Comparison of ENCODE assay signal across 11 mouse cellular contexts in the genomic region with DNA sequence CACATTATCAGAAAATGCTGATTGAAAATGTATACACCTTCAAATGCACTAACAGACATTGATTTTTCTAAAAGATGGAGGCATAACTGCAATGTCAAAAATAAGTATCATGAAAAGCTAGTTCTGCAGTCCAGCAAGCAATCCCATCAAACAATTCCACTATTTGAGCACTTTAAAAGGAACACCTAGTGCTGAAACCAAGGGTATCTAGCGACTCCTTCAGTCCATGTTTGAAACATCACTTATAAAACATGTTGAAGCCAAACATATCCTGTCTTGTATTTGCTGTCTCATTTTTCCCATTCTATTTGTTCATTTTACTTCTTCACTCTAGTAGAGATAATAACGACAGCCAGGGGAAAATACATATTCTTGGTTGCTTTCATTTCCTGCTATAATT. TPM values are rescaled to one million over a fixed set of nuclear protein-coding genes. Genes with fewer than 3 reads are reported as not detected.
DNase-seq lines count a peak whose midpoint lies in the region; ATAC-seq and TF ChIP-seq lines count a peak whose summit lies in the region.
"Had no signal": no experiment of that assay in that cellular context is flagged by ENCODE, and none has a peak within 500 bp of the region (broad histone marks: within the 10 kb centered on the region; RNA-seq: fewer than 3 reads in every experiment).

No protein-coding gene starts in this region.

- no peaks in the 10 kb centered on the region for H3K9me3 ChIP-seq in hindbrain, embryonic 11.5 days (ENCODE audit: control insufficient read depth, low read length)
- H3K9me3 ChIP-seq in hindbrain, embryonic 10.5 days = no peaks in the 10 kb centered on the region
- no peaks in the 10 kb centered on the region for H3K9me3 ChIP-seq in MEL (replicated peaks; ENCODE audit: insufficient read depth, low read length)
- H3K9me3 ChIP-seq in midbrain, postnatal 0 days (ENCODE audit: low read length) = no peaks in the 10 kb centered on the region
- H3K9me3 ChIP-seq: intestine, embryonic 15.5 days; liver, embryonic 15.5 days had no signal

- no peaks in the 10 kb centered on the region for H3K4me1 ChIP-seq in hindbrain, embryonic 11.5 days (replicated peaks; ENCODE audit: control insufficient read depth, insufficient read depth, low read length)
- peaks cover 42% of the 10 kb centered on the region for H3K4me1 ChIP-seq in hindbrain, embryonic 10.5 days (replicated peaks)
- H3K4me1 ChIP-seq in MEL (ENCODE audit: control insufficient read depth in 1 of 2, insufficient read depth in 2 of 2, low read length in 2 of 2) = no peaks in the 10 kb centered on the region
- peaks cover 6% of the 10 kb centered on the region; the same call in 1 of the 2 replicates for H3K4me1 ChIP-seq in midbrain, postnatal 0 days (ENCODE audit: insufficient read depth, low read length)
- H3K4me1 ChIP-seq: liver, embryonic 15.5 days had no signal

- H3K36me3 ChIP-seq in hindbrain, embryonic 11.5 days (ENCODE audit: control insufficient read depth, insufficient read depth, low read length) = no peaks in the 10 kb centered on the region
- H3K36me3 ChIP-seq in hindbrain, embryonic 10.5 days = no peaks in the 10 kb centered on the region
- H3K36me3 ChIP-seq in MEL (ENCODE audit: control insufficient read depth in 1 of 2, insufficient read depth in 2 of 2, low read length in 2 of 2) = no peaks in the 10 kb centered on the region
- no peaks in the 10 kb centered on the region for H3K36me3 ChIP-seq in midbrain, postnatal 0 days (ENCODE audit: insufficient read depth, low read length)
- H3K36me3 ChIP-seq: intestine, embryonic 15.5 days; liver, embryonic 15.5 days had no signal

- no peak overlapping the region for H3K9ac ChIP-seq in hindbrain, embryonic 11.5 days (ENCODE audit: low read depth, low read length)
- H3K9ac ChIP-seq in MEL (ENCODE audit: control insufficient read depth, low read depth, low read length, poor library complexity, severe bottlenecking) = no peak overlapping the region
- no peak overlapping the region for H3K9ac ChIP-seq in midbrain, postnatal 0 days (replicated peaks; ENCODE audit: low read length, poor library complexity, severe bottlenecking)
- H3K9ac ChIP-seq: intestine, embryonic 15.5 days; liver, embryonic 15.5 days had no signal

- no peak for TF ChIP-seq EP300 in MEL (IDR thresholded peaks at IDR 0.05; ENCODE audit: low read depth in 1 of 2, low read length in 2 of 2)

- ATAC-seq in hindbrain, embryonic 11.5 days (ENCODE audit: low FRiP score) = no peak
- ATAC-seq in midbrain, postnatal 0 days (ENCODE audit: low FRiP score) = no peak
- ATAC-seq: intestine, embryonic 15.5 days had no signal

- no peaks in the 10 kb centered on the region for H3K27me3 ChIP-seq in hindbrain, embryonic 11.5 days (ENCODE audit: control insufficient read depth, insufficient read depth, low read length)
- peaks cover 12% of the 10 kb centered on the region; the same call in 1 of the 2 replicates for H3K27me3 ChIP-seq in hindbrain, embryonic 10.5 days (ENCODE audit: insufficient read depth, poor library complexity, severe bottlenecking)
- no peaks in the 10 kb centered on the region for H3K27me3 ChIP-seq in MEL (ENCODE audit: control insufficient read depth in 1 of 2, insufficient read depth in 2 of 2, low read length in 2 of 2)
- no peaks in the 10 kb centered on the region for H3K27me3 ChIP-seq in midbrain, postnatal 0 days (ENCODE audit: insufficient read depth, low read length)

- intact Hi-C loops in gastrocnemius, postnatal 36 days (cut with DNase I) = no loop called here

- WGBS in hindbrain, embryonic 11.5 days = 19% methylated on average over 2 of the region's 2 CpGs
- 9% methylated on average over 2 of the region's 2 CpGs for WGBS in hindbrain, embryonic 10.5 days
- WGBS in midbrain, postnatal 0 days = 9% methylated on average over 2 of the region's 2 CpGs

- peak; percentile 11; the same call in 1 of the 2 replicates for TF ChIP-seq RAD21 in MEL (IDR thresholded peaks at IDR 0.05; ENCODE audit: low read depth, low read length)

- TF ChIP-seq POLR2A in MEL (IDR thresholded peaks at IDR 0.05; ENCODE audit: control insufficient read depth in 1 of 2, insufficient read depth in 1 of 2, low read depth in 1 of 2, low read length in 2 of 2, poor library complexity in 1 of 2) = no peak

- H3K4me2 ChIP-seq in hindbrain, embryonic 11.5 days (replicated peaks; ENCODE audit: low read depth, low read length) = no peak overlapping the region
- H3K4me2 ChIP-seq in midbrain, postnatal 0 days (ENCODE audit: low read depth, low read length, poor library complexity, severe bottlenecking) = peak overlapping the region; percentile 49
- H3K4me2 ChIP-seq: intestine, embryonic 15.5 days; liver, embryonic 15.5 days had no signal

- peak; percentile 46 for DNase-seq in hindbrain, embryonic 11.5 days (ENCODE audit: low spot score)
- DNase-seq in hindbrain, embryonic 10.5 days (ENCODE audit: low spot score) = no peak
- DNase-seq in MEL (ENCODE audit: low read depth, low spot score) = no peak
- peak; percentile 4 for DNase-seq in embryo, embryonic 9.5 days (ENCODE audit: extremely low spot score)
- DNase-seq in midbrain, postnatal 0 days (ENCODE audit: low spot score) = peak; percentile 87
- DNase-seq in yolk sac, embryonic 10.5 days (ENCODE audit: low spot score) = no peak
- no peak for DNase-seq in gastrocnemius, postnatal 36 days
- DNase-seq: heart, adult 18-20 months; thymus, adult 18-20 months had no signal

- H3K27ac ChIP-seq in hindbrain, embryonic 11.5 days (ENCODE audit: low read depth, low read length) = no peak overlapping the region
- no peak overlapping the region for H3K27ac ChIP-seq in hindbrain, embryonic 10.5 days
- no peak overlapping the region for H3K27ac ChIP-seq in MEL (ENCODE audit: control insufficient read depth, low read depth, low read length)
- H3K27ac ChIP-seq in midbrain, postnatal 0 days (ENCODE audit: low read depth, low read length) = no peak overlapping the region
- H3K27ac ChIP-seq: intestine, embryonic 15.5 days; liver, embryonic 15.5 days had no signal

- TF ChIP-seq CTCF in MEL (IDR thresholded peaks at IDR 0.05 in 2 of 3, conservative IDR thresholded peaks at IDR 0.05 in 1 of 3; ENCODE audit: control insufficient read depth in 1 of 3, insufficient read depth in 1 of 3, low read depth in 2 of 3, low read length in 3 of 3, poor library complexity in 1 of 3, severe bottlenecking in 1 of 3) = peak in 1 of 3 experiments; percentile 9; a peak in 1 of 6 replicates
- peak; percentile 88 for TF ChIP-seq CTCF in midbrain, postnatal 0 days (IDR thresholded peaks at IDR 0.05)

- no peaks in the 10 kb centered on the region for H3K79me2 ChIP-seq in MEL (ENCODE audit: control insufficient read depth, insufficient read depth, low read length, poor library complexity)

- H3K4me3 ChIP-seq in hindbrain, embryonic 11.5 days (ENCODE audit: low read depth, low read length) = no peak overlapping the region
- H3K4me3 ChIP-seq in hindbrain, embryonic 10.5 days = no peak overlapping the region
- no peak overlapping the region for H3K4me3 ChIP-seq in MEL (ENCODE audit: control insufficient read depth in 1 of 2, insufficient read depth in 1 of 2, low read depth in 2 of 2, low read length in 2 of 2)
- H3K4me3 ChIP-seq in midbrain, postnatal 0 days (ENCODE audit: low read depth, low read length) = peak overlapping the region; percentile 87
- H3K4me3 ChIP-seq: intestine, embryonic 15.5 days; liver, embryonic 15.5 days had no signal

TF ChIP-seq in MEL, 35 proteins besides CTCF, POLR2A, EP300 and RAD21:
- TF ChIP-seq HCFC1 (IDR thresholded peaks at IDR 0.05; ENCODE audit: low read depth, low read length) = no peak
- TF ChIP-seq GABPA (IDR thresholded peaks at IDR 0.05; ENCODE audit: low read depth, low read length) = no peak
- TF ChIP-seq ZKSCAN1 (IDR thresholded peaks at IDR 0.05; ENCODE audit: low read depth, low read length) = no peak
- no peak for TF ChIP-seq NRF1 (IDR thresholded peaks at IDR 0.05; ENCODE audit: insufficient read depth, low read depth, low read length, poor library complexity, severe bottlenecking)
- TF ChIP-seq NELFE (IDR thresholded peaks at IDR 0.05; ENCODE audit: low read depth, low read length) = no peak

RNA-seq across cellular contexts. Expression of a gene that starts 3.7 kb away (rescaled TPM):
- 10.2 and 12.3 TPM in 2 replicates for polyA plus RNA-seq in hindbrain, embryonic 11.5 days (2014; fragmentation: Nextera tagmentation; extraction: Ambion mirVana)
- polyA plus RNA-seq in hindbrain, embryonic 10.5 days (2016; fragmentation: Nextera tagmentation; extraction: Ambion mirVana) = 5.9 and 7.0 TPM in 2 replicates
- not detected in 2 replicates for total RNA-seq in MEL (2012; rRNA removed)
- not detected for polyA plus RNA-seq in MEL (2012; ENCODE audit: insufficient read depth in 1 of 2, insufficient read length in 2 of 2, low read depth in 1 of 2, low replicate concordance in 2 of 2, missing spikeins in 1 of 2)
- total RNA-seq in midbrain, postnatal 0 days (2014; rRNA removed) = 145 and 151 TPM in 2 replicates
- 25.6 and 28.7 TPM in 2 replicates for polyA plus RNA-seq in midbrain, postnatal 0 days (2015; fragmentation: Nextera tagmentation; extraction: Ambion mirVana)
- under 1 TPM; 0.10 to 0.35 TPM for total RNA-seq in gastrocnemius, postnatal 36 days (2021)

Comparison
In these comparisons a context has a peak if more than half of its experiments do, and no peak if none do; other contexts are left out.
1. DNase-seq: peak in hindbrain, embryonic 11.5 days (single experiment), embryo, embryonic 9.5 days (single experiment) and midbrain, postnatal 0 days (single experiment); none in hindbrain, embryonic 10.5 days (single experiment), MEL (single experiment), yolk sac, embryonic 10.5 days (single experiment) and gastrocnemius, postnatal 36 days (0 of 2).